Mouse (Mus musculus) liver, adult 2 months (tissue): ENCODE data around the gene Hmg20b. TPM values are rescaled to one million over a fixed set of nuclear protein-coding genes. Genes with fewer than 3 reads are reported as not detected.
A peak's percentile ranks its signal among the peaks of the same experiment; 100 is the strongest.

Experiments
- DNase-seq: peaks from one replicate; pipeline ENCODE4 v3.0.0-alpha.2; 2011; ENCODE audit warnings: low read depth, low spot score; ENCODE audit errors: extremely low read depth
- H3K27ac ChIP-seq: fragments of 200-500 bp; replicated peaks from 2 replicates; pipeline ENCODE4 v1.5.1; 2012; ENCODE audit warnings: low read depth, mild to moderate bottlenecking, control low read depth, inconsistent platforms, low read length; ENCODE audit not compliant: insufficient read depth
- H3K27me3 ChIP-seq: fragments of 200-500 bp; 2 replicates; pipeline ENCODE4 v1.6.1; 2012; ENCODE audit warnings: mild to moderate bottlenecking, moderate library complexity, low read length, inconsistent platforms; ENCODE audit not compliant: control insufficient read depth, insufficient read depth
- H3K36me3 ChIP-seq: fragments of 200-500 bp; 2 replicates; pipeline ENCODE4 v1.6.1; 2012; ENCODE audit warnings: low read length, inconsistent platforms; ENCODE audit not compliant: control insufficient read depth, insufficient read depth
- H3K4me1 ChIP-seq: fragments of 200-500 bp; 2 replicates; pipeline ENCODE4 v1.6.1; 2011; ENCODE audit warnings: low read length; ENCODE audit not compliant: control insufficient read depth, insufficient read depth
- H3K4me3 ChIP-seq: fragments of 200-500 bp; 2 replicates; pipeline ENCODE4 v1.5.1; 2011; ENCODE audit warnings: low read depth, mild to moderate bottlenecking, control low read depth, low read length, moderate library complexity; ENCODE audit not compliant: insufficient read depth
- H3K79me2 ChIP-seq: fragments of 200-500 bp; 2 replicates; pipeline ENCODE4 v1.6.1; 2012; ENCODE audit warnings: inconsistent platforms, mild to moderate bottlenecking, low read length, moderate library complexity; ENCODE audit not compliant: control insufficient read depth, insufficient read depth
- H3K9ac ChIP-seq: fragments of 200-500 bp; 2 replicates; pipeline ENCODE4 v1.6.1; 2012; ENCODE audit warnings: low read depth, mild to moderate bottlenecking, control low read depth, inconsistent platforms, low read length
- CTCF ChIP-seq: fragments of 200-500 bp; IDR thresholded peaks from 2 replicates; pipeline ENCODE4 v1.5.1; 2011; ENCODE audit warnings: low read depth, low read length, control low read depth
- POLR2A ChIP-seq: fragments of 200-500 bp; IDR thresholded peaks from 2 replicates; pipeline ENCODE4 v1.6.1; 2011; ENCODE audit warnings: low read length, control low read depth; ENCODE audit not compliant: insufficient read depth; ENCODE audit errors: extremely low read depth
- WGBS: fragments of 180-500 bp; shearing (Covaris S2); methylation state at CpG from one replicate; pipeline ENCODE4 v1.1.7; 2018; 5-methylcytosine and 5-hydroxymethylcytosine counted together
- polyA plus RNA-seq: library from polyadenylated mRNA; depleted of rRNA; stranded (reverse); fragments of >200 nt; gene quantifications from 2 replicates; pipeline ENCODE4 v1.2.3, GENCODE M21; 2012
- total RNA-seq: library from RNA; depleted of rRNA; stranded (reverse); fragments of >200 nt; gene quantifications from 2 replicates; pipeline ENCODE4 v1.2.3, GENCODE M21; 2014

Gene Hmg20b
- total and polyA plus RNA-seq, 2 experiments: 9.9 to 54.0 TPM

DNA sequence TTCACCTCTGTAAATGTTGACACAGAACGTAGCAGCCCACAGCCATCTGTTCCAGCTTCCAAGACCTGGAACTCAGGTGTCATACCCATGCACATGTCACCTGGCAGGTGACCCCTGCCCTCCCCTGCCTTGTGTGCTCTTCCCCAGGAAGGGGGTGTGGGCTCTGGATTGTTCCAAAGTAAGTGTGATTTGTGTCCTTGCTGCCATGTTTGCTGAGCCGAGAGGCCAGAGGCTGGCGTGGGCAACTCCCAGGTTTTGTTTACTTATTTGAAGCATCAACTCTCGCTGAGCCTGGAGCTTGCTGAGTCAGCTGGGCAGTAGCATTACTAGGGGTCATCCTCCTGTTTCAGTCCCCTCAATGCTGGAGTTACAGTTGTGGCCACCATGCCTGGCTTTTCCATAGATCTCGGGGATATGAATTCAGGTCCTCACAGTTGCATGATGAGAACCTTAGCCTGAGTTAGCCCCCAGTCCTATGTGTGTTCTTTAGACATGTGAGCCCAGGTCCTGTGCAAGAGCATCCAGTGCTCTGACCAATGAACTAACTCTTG lies 38.3 kb upstream of the Hmg20b start, which contains the start of gene Gm48552:
Gene Gm48552, plus strand, starts transcription at position 501 of the 551 bp plus-strand sequence.
- Histone ChIP-seq H3K79me2 (peaks cover 13% of the 10 kb centered on the region), H3K36me3 (0 out of 2 replicates have a peak, but pooled peaks cover 1% of the 10 kb centered on the region), H3K27me3 (no peaks in the 10 kb centered on the region), H3K27ac (no peak within 1 kb of the TSS), H3K9ac (no peak within 1 kb of the TSS), H3K4me1 (peaks cover 17% of the 10 kb centered on the region), H3K4me3 (no peak within 1 kb of the TSS)
- TF ChIP-seq POLR2A (no peak), CTCF (no peak)
- peak; percentile 58 for DNase-seq
- WGBS: 32% methylated on average over 5 of the region's 5 CpGs

DNA sequence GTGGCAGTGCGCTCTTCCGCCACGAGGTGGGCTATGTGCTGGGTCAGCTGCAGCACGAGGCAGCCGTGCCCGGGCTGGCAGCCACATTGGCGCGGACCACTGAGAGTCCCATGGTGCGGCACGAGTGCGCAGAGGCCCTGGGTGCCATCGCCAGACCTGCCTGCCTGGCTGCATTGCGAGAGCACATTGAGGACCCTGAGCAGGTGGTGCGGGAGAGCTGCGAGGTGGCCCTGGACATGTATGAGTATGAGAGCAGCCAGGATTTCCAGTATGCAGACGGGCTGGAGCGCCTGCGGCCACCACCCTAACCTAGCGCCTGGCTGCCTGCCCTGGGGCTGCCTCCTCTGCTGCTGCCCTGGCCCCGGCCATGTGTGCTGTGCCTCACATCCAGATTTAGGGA lies 37.4 kb upstream of the Hmg20b start:
- 86% methylated on average over 20 of the region's 20 CpGs for WGBS
- H3K36me3 ChIP-seq: 0 out of 2 replicates have a peak, but pooled peaks cover 1% of the 10 kb centered on the region
- H3K9ac ChIP-seq: no peak overlapping the region
- DNase-seq: no peak
- H3K4me1 ChIP-seq: peaks cover 14% of the 10 kb centered on the region
- no peak for TF ChIP-seq CTCF
- no peak for TF ChIP-seq POLR2A
- no peaks in the 10 kb centered on the region for H3K27me3 ChIP-seq
- H3K79me2 ChIP-seq: peaks cover 13% of the 10 kb centered on the region
- no peak overlapping the region for H3K4me3 ChIP-seq
- no peak overlapping the region for H3K27ac ChIP-seq

DNA sequence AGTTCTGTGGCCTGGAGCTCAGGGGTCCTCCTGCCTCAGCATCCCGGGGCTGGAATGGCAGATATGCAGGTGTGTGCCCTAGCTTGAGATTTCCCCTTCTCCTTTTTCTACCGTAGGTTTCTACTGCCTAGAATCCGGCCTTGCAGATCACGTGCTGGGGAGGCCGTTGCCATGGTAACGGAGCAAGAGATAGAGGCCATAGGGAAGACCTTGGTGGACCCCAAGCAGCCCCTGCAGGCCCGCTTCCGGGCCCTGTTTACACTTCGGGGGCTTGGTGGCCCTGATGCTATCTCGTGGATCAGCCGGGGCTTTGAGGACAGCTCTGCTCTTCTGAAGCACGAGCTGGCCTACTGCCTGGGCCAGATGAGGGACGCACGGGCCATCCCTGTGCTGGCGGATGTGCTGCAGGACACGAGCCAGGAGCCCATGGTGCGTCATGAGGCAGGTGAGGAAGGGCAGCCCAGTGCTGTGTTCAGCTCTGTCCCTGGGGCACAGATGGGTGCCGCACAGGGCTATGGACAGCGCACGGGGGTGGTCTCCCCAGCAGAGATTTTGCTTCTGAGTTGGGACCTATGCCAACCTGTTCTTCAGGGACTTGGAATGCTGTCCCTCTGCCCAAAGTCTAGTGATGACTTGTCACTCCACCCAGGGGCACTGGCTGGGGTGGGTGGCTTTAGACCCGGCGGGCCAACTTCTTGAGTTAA lies 35.5 kb upstream of the Hmg20b start:
- Histone ChIP-seq H3K4me1 (peaks cover 14% of the 10 kb centered on the region), H3K27me3 (no peaks in the 10 kb centered on the region), H3K36me3 (0 out of 2 replicates have a peak, but pooled peaks cover 1% of the 10 kb centered on the region), H3K27ac (no peak overlapping the region), H3K4me3 (no peak overlapping the region), H3K9ac (no peak overlapping the region), H3K79me2 (peaks cover 13% of the 10 kb centered on the region)
- TF ChIP-seq POLR2A (no peak), CTCF (no peak)
- WGBS: 52% methylated on average over 22 of the region's 22 CpGs
- DNase-seq: no peak

DNA sequence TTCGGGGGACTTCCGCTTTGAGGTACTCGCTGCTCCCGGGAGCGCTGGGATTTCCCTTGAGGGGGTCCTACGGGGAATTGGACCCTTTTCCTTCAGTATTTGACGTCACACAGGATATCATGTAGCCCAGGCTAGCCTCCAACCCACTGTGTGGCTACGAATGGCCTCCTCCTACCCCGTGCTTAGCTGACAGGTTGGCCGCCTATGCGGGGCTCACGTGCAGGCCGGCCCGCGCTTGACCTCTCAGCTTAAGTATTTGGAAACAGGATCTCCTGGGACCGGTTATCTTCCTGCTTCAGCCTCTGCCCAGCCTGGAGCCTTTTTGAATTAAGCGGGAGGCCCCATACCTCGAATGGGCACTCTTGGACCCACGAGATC lies 34.3 kb upstream of the Hmg20b start:
- Histone ChIP-seq H3K27ac (peak overlapping the region; percentile 70), H3K36me3 (0 out of 2 replicates have a peak, but pooled peaks cover 1% of the 10 kb centered on the region), H3K9ac (peak overlapping the region; percentile 89), H3K4me3 (peak overlapping the region; percentile 88), H3K4me1 (peaks cover 14% of the 10 kb centered on the region), H3K27me3 (no peaks in the 10 kb centered on the region), H3K79me2 (peaks cover 13% of the 10 kb centered on the region)
- whole genome bisulfite sequencing: under 1% methylated on average over 19 of the region's 19 CpGs
- TF ChIP-seq POLR2A: no peak
- TF ChIP-seq CTCF: no peak
- DNase-seq: no peak

DNA sequence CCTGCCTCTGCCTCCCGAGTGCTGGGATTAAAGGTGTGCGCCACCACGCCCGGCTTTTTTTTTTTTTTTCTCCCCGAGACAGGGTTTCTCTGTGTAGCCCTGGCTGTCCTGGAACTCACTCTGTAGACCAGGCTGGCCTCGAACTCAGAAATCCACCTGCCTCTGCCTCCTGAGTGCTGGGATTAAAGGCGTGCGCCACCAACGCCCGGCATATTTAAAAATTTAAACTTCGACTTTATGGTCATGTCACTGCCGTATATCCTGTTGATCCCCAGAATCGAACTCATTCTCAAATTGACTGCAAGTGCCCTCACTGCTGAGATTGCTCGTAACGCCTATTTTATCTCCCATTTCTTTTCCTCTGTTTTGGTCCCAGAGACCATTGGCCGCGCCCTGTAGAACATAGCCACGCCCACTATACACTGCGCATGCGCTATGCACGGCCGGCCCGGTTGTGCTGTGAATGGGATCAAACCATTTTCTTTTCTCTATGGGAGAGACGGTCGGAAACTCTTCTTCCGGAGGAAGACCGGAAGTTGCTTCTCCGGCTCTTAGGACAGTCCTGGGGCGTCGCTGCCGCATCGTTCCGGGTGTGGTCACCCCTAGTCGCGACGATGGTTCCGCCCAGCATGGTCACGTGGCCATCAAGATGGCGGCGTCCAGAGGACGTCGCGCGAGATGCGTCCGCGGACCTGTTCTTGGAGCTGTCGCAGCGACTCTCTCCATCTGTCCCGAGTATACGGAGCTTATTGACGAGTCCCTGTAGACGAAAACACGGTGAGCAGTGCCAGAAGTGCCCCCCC lies 33.7 kb upstream of the Hmg20b start, which contains the start of the genes Dohh and Gm48551:
Gene Dohh, plus strand, starts transcription at position 627 of the 803 bp plus-strand sequence.
Gene Gm48551, plus strand, starts transcription at position 665 of the 803 bp plus-strand sequence.
- 3% methylated on average over 52 of the region's 54 CpGs for WGBS
- Histone ChIP-seq H3K4me3 (peak within 1 kb of the TSS; percentile 88), H3K36me3 (0 out of 2 replicates have a peak, but pooled peaks cover 1% of the 10 kb centered on the region), H3K9ac (peak within 1 kb of the TSS; percentile 89), H3K27ac (peak within 1 kb of the TSS; percentile 70), H3K4me1 (peaks cover 11% of the 10 kb centered on the region), H3K79me2 (peaks cover 13% of the 10 kb centered on the region), H3K27me3 (no peaks in the 10 kb centered on the region)
- peak; percentile 97 for DNase-seq
- TF ChIP-seq CTCF (no peak), POLR2A (peak; percentile 84)
